Mouse (Mus musculus): ENCODE measurements around the gene Pecr.
A peak's percentile ranks its signal among the peaks of the same experiment; 100 is the strongest.
"Not testable (repeated sequence)": the region's sequence is repeated elsewhere in the genome, so short reads cannot be mapped to it uniquely, and the experiment has no call there.

The Pecr gene

DNA sequence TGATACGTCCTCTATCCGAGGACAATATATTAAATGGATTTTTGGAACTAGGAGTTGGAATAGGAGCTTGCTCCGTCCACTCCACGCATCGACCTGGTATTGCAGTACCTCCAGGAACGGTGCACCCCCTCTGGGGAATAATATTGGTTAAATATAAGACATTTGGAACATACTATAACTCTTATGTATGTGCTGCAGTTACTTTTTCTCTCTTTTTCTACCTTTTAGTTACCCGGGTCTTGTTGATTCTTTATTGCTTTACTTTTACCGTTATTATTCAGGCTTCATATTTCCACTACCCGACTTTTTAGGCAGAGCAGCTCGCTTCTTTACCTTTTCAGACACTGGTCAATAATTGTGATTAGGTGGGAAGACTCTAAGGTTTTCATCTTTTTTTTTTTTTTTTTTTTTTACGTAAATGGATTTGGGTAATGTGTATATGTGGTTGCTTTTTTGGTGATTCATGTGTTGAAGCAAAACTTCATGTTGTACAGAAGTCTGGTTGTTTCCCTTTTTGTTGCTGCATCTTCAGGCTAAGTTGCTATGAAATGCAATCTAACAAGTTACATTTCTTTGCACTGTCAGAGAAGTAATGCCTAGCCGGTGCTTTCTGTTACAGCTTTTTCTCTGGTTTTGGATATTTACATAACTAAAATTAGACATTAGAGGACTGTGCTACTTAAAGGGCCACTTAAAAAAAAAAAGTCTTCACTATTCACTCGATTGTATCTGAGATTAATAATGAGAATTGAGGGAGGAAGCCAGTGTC is 46.9 kb downstream of the Pecr start:
- DNase-seq (ENCODE audit: low spot score in 2 of 2): no peak

DNA sequence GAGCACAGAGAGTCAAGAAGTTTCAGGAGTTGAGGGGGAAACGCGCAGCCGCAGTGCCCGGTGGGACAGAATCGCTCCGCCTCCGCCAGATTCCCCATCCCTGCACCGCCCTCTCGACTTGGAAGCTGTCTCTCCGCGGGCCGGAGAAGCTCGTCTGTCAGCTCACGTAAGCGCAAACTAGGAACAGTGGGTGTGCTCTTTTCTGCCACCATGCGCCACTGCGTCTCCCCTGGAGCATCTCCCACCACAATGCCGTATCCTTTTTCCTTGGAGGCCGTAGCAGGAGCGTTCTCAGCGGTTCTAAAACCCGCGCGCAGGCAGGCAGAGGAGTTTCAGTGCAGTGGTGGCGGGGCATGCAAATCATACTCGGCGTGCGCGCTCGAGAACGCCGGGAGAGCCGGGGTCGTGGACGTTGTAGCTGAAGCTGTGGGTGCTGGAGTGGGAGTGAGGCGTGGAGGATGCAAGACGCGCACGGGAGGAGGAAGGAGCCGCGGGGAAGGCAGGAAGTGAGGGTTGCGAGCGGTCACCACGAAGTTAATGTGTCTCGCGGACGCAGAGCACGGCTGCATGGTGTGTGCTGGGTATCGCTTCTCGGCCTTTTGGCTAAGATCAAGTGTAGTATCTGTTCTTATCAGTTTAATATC is 47.6 kb downstream of the Pecr start:
- DNase-seq (ENCODE audit: low spot score in 2 of 2): peak; percentile 71 to 73

DNA sequence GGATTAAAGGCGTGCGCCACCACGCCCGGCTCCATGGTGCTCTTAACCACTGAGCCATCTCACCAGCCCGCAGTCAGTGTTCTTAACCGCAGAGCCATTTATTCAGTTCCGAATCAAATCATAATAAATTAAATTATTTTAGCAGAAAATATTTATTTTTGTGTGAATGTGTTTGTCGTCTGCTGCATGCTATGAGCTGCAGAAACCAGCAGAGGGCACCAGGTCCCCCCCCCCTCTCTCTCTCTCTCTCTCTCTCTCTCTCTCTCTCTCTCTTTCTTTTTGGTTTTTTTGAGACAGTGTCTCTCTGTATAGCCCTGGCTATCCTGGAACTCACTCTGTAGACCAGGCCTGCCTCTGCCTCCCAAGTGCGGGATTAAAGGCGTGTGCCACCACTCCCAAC is 51.5 kb downstream of the Pecr start:
- not testable (repeated sequence) for DNase-seq (ENCODE audit: low spot score in 2 of 2)

DNA sequence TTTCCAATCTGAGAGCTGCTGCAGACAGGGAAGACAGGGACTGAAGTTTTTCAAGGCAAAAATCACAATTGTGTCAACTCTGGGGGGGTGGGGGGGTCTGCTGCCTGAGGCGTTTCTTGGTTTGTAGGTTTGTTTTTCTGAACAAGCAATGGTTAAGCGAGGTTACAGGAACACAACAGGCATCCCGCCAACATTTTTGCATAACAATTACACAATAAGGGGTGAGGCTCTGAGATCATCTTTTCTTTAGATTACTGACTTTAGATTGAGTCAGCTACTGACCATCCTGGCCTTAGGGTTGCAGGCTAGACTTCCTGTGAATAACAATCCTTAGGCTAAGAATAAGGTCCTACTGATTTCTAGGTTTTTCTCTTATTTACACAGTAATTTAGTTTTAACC is 55.1 kb downstream of the Pecr start:
- no peak for DNase-seq (ENCODE audit: low spot score in 2 of 2)

DNA sequence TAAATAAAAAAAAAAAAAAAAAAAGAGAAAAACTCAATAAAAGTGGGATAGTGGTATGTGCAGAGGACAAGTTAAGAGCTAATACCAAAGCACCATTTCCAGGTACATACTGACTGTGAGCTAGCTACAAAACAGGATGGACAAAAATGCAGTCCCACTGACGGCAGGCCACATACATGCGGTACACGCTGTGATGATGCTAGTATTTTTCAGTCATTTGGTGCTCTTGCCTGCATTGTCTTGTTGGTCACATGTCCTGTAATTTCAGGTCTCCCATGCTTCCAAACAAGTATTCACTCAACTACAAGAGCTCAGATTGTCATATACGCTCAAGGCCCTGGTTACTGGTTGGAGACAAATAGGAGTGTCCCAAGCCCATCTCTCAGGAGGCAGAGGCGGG is 56.6 kb downstream of the Pecr start:
- DNase-seq (ENCODE audit: low spot score in 2 of 2): no peak

DNA sequence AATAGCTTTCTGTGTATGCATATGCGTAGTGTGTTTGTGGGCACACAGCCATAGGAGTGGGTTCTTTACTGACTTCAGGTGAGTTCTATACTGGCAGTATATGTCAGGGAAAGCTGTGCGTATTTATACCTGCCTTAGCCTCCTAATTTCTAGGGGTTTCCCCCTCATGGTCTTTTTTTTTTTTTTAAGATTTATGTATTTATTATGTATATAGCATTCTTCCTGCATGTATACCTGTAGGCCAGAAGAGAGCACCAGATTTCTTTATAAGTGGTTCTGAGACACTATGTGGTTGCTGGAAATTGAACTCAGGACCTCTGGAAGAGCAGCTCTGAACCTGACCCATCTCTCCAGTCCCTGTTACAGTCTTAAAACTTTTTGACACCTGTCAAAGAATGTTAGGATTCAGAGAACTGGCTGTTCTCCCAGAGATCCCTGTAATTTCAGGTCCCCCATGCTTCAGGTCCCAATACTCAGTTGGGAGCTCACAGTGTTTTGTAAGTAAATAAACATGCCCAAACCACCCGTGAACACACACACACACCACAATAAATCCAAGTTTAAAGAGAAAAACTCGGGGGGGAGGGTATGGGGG is 57.1 kb downstream of the Pecr start:
- no peak for DNase-seq (ENCODE audit: low spot score in 2 of 2)

DNA sequence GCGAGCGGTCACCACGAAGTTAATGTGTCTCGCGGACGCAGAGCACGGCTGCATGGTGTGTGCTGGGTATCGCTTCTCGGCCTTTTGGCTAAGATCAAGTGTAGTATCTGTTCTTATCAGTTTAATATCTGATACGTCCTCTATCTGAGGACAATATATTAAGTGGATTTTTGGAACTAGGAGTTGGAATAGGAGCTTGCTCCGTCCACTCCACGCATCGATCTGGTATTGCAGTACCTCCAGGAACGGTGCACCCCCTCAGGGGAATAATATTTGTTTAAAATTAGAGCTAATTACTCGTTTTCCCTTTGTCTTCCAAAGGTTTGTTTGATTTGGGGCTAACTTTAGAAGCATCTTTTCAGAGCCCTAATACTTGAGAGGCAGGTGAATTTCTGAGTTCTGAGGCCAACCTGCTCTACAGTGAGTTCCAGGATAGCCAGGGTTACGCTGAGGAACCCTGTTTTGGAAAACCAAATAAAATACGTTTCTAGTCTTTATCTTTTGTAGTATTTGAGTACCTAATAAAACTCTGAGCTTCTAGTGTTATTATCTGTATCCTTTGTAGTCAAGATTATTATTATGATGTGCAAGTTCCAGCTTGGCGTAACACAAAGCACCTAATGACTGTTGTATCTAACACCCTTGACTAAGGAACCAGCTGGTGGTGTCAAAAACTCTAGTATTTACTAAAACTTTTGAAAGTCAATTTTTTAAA is 57.8 kb downstream of the Pecr start:
- DNase-seq (ENCODE audit: low spot score in 2 of 2): no peak

DNA sequence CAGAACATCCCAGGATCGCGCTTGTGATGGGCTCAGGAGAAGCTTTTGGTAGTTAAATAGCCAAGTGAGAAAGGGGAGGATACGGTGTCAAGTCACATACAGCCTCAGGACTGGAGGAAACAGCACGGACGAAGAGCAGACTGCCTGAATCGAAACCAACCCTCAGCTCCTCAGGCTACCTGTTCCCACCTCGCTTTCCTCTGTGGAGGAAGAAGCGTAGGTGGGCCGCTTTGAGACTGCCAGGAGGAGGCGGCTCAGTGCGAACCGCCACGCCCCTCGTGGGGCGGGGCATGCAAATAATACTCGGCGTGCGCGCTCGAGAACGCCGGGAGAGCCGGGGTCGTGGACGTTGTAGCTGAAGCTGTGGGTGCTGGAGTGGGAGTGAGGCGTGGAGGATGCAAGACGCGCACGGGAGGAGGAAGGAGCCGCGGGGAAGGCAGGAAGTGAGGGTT is 58.4 kb downstream of the Pecr start:
- DNase-seq (ENCODE audit: low spot score in 2 of 2): peak; percentile 68 to 72

DNA sequence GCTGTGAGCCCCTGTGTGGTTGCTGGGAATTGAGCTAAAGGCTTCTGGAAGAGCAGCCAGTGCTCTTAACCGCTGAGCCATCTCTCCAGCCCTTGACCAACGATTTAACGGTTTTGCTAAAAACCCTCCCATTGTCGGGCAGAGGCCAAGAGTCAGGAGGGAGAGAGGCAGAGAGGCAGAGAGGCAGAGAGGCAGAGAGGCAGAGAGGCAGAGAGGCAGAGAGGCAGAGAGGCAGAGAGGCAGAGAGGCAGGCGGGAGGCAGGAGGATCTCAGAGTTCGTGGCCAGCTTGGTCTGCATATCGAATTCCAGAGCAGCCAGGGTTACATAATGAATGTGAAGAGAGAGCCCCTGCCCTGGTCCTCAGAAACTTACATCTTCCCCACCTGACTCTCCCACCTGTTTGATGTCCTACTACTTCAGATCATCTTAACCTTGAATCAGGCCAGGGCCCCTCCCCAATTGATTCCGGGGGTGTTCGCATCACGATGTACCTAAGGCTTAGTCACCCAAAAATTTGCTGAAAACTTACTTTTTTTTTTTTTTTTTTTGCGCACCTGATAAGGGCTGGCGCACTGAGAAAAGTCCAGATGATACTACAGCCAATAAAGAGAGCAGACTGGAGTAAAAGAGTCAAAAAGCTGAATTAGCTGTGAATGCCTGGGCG is 58.9 kb downstream of the Pecr start:
- DNase-seq (ENCODE audit: low spot score in 2 of 2): no peak

DNA sequence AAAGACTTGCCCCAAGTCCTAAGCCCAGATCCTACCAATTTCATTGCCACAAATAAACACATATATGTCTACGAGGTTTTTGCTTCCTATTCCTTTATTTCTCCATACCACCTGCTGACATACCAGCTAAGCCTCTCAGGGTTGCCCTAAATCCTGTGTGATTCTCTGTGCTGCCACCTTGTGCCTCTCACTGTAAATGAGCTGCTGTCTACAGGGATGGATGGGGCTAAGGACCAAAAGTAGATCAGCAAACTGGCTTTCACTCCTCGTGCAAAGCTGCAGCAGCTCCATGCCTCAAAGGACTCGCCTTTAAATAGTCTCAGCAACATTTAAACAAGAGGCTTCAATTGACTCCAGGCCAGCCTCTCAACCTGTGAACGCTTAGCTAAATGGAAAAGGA is 64.1 kb downstream of the Pecr start:
- no peak for DNase-seq (ENCODE audit: low spot score in 2 of 2)

DNA sequence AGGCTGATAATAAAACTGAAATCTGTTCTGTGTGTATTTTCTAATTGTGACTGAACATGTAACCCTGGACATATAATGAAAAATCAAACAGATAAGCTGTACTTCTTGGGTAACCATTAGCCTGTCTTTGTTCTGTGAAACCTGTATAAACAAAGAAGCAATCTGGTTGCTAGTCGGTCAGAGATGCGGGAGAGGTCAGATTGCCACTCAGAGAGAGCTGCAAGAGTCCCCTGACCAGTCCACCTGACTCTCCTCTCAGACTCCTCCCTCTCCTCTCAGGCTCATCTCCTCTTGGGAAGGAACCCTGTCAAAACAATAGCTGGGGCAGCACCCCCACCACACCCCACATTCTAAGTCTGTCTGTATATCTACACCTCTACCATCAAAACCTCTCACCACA is 65.0 kb downstream of the Pecr start:
- no peak for DNase-seq (ENCODE audit: low spot score in 2 of 2)

DNA sequence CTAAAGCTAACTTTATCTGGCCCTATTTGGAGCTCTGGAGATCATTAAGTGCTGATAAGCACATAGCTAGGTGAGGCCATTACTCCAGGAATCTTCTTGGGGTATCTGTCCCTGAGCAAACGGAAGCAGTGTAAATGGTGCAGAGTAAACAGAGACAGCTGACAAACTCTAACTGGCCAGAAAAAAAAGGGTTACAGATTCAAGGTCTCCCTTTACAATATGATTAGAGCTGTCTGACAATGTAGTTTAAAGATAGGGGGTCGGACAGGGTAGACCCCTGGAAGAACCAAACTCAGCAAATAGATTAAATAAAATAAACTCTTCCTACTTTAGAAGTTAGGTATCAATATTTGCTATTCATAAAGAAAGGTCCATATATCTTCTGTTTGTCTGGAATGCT is 65.5 kb downstream of the Pecr start:
- DNase-seq (ENCODE audit: low spot score in 2 of 2): no peak

DNA sequence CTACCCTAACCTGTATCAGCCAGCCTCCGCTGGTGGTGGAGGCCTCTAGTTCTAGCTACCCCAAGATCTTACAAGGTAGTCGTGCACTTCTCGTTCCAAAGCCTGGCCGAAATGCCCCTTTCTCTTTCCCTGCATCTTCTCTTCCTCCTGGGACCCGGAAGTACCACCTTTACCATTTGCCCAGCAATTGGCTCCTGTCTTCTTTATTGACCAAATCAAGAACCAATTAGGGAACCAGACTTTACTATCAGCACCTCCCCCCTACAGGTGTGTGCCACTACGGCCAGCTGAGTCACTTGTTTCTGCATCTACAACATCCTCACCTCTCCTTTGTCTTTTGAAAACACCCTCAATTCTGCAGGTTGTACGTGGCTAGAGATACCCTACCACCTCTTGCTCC is 67.4 kb downstream of the Pecr start:
- no peak for DNase-seq (ENCODE audit: low spot score in 2 of 2)

DNA sequence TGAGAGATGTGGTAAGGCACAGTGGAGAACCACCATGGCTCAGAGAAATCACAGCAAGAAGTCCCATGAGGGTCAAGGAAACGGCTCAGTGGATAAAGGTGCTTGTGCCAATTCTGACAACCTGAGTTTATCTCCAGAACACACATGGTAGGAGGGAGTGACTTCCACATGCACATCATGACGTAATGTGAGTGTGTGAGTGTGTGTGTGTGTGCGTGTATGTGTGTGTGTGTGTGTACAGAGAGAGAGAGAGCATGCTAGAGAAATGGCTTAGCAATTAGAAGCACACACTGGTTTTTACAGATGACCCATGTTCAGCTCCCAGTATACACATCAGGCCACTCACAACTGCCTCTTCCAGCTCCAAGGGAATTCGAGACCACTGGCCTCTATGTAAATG is 68.9 kb downstream of the Pecr start:
- DNase-seq (ENCODE audit: low spot score in 2 of 2): no peak

DNA sequence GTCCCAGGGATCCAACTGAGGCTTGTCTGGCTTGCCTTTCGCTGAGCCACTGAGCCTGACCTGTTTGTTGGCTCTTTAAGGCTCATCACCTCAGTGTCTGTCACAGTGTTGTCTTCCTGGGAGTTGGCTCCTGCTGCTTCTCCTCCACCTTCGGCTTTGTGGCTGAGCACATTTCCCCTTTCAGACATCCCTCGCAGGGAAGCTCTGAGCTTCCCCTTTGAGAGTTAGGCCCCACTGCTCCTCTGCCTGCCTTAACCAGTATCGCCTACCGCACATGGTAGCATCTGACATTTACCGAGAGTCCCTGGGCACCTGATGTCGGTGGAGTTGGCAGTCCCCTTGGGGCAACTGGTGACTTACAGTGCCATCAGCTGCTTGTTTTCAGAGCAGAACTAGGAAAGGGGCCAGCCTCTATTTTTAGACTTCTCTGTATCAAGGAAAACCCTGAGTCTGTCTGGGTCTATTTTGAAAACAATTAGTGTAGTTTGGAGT is 69.6 kb downstream of the Pecr start:
- DNase-seq (ENCODE audit: low spot score in 2 of 2): no peak

DNA sequence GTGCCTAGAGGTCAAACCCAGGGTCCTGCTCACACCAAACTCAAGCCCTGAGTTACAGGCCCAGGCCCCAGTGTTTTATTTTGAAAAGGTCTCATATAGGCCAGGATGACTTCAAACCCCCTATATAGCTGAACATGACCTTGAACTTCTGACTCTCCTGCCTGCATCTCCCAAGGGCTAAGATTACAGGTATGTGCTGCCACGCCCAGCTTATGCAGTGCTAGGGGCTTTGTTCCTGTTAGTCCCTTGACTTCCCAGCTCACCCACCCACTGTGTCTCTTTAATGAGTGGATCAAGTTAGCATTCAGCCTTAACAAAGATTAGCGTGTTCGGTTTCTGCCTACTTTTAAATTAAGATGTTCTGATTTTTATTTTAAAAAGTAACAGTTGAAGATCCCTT is 70.2 kb downstream of the Pecr start:
- DNase-seq (ENCODE audit: low spot score in 2 of 2): no peak

DNA sequence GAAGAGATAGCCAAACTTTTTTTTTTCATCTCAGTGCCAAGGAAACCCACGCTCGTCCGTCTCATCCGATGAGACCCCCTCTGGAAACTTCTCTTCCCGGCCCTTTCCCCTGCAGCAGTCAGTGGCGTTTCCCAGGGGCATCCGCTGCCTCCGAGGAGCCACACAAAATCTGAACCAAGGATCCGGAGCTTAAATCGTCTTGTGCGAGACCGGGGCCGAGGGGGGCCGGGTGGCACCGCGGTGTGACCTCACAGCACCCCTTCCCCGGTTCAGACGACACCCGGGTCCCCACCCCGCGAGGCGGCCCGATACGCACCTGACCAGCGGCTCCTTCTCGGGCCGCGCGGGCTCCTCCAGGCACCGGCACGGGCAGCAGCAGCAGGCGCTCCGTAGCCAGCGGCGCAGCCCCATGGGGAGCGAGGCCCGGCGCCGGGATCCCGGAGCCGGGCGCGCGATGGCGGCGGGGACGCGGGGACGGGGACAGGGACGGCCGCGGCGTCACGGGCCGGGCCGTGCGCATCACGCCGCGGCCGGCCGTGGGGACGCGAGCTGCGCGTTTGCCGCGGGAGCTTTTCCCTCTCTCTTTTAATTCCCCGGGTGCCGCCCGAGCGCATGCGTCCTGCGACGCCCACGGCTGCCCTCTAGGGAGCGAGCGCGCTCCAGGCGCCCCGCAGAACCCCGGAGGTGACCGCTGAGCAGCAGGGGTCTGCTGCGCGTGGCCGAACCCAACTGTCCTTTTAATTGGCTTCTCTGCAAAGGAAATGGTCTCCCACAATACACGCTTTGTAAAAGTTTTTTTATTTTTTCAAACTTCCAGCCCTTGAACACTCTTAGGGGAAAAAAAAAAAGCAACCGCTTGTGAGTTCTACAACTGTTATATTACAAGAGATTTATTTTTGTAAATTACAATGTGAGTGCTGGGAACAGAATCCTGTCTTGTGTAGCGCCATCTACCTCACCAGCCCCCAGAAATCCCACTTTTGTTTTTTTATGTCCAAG is 72.1 kb downstream of the Pecr start, which contains the start of gene Mreg:
Mreg (minus strand) TSS at position 607 of the 999 bp plus-strand sequence.
- peak; percentile 52 to 80 for DNase-seq (ENCODE audit: low spot score in 2 of 2)

DNA sequence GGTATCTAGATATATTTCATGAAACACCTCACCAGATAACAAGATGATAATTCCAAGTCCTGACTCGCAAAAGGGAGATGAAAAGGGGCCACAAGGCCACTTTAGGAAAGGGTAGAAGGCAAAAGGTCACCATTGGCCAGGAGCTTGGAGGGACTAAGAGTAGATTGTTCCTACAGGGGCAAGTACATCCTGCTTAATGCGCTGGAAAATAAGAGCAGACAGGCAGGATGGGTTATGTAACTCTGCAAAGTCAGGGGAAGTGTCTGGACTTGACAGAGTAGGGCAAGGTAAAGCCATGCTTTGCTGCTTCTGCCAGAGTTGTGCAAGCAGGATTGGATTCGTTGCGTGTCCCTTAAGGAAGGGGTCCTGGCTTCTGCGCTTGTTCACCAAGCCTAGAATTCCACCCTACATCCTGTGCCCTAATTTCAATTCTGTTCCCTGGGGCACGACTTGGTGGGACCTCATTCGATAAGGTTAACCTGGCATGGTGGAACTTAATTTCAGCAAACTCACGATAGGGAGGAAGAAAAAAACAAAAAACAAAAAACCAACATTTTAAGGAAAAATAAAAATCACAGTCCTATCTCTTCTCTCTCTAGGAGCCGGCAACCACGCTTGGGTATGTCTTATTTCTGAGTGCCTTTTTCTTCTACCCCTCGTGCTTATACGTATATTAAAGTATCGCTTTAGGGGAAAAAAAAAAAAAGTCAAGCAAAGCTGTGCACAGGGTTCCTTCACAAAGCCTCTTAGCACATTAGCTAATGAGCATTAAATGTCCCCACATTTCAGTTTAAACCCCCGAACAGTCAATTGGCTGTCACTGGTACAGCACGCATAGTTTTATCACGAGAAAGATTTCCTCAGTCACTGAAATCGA is 73.1 kb downstream of the Pecr start:
- no peak for DNase-seq (ENCODE audit: low spot score in 2 of 2)
